Mouse (Mus musculus): Measurements from ENCODE around the gene Rasl10a.
A peak's percentile ranks its signal among the peaks of the same experiment; 100 is the strongest.

Gene Rasl10a

DNA sequence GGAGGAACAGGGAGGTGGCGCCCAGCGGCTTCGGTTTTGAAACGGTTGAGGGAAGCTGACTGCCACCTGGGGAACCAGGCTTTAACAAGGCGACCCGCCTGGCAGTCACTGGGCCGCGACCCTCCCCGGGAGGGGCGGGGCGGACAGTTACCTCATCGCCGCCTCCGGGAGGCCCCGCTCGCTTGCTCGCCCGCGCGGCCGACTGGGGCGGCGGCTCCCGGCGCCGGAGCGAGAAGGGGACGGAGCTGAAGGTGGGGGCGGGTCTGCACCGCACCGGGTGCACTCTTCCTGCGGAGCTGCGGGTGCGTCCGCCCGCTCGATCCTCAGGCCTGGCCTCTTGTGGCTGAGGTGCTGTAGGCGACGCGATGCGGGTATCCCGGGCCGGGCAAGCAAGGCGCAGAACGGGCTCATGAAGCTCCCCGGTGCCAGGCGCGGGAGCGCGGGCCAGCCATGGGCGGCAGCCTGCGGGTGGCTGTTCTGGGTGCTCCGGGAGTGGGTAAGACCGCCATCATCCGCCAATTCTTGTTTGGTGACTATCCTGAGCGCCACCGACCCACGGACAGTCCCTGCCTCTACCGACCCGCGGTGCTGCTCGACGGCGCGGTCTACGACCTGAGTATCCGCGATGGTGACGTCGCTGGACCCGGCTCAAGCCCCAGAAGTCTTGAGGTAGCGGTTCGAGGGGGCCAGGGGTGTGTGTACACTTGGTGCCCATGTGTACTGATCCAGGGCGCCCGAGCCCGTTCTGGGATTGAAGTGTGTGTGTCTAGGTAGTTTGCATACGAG, at the start of gene Rasl10a:
Rasl10a (plus strand) TSS at position 273 of the 786 bp plus-strand sequence.
- peak; percentile 52 to 77 for DNase-seq (ENCODE audit: inconsistent age in 2 of 2, low spot score in 1 of 2)

DNA sequence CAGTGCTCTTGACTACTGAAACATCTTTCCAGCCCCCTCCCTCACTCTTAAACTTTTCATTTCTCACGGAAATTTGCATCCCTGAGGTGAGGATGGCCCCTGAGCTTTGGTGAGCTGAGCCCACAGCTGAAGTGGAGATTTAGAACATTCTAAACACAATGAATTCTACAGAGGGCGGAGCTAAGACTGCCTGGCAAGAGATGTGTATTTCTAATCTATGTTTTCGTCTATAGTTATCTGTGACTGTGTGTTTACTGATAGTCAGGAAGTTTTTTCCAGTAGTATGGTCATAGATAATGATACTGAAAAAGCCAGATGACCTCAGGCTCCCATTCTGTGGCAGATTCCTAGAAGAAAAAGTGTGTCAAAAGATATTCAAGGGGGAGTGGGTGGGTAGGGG, 49.1 kb upstream of the Rasl10a start:
- DNase-seq (ENCODE audit: inconsistent age in 2 of 2, low spot score in 1 of 2): no peak

DNA sequence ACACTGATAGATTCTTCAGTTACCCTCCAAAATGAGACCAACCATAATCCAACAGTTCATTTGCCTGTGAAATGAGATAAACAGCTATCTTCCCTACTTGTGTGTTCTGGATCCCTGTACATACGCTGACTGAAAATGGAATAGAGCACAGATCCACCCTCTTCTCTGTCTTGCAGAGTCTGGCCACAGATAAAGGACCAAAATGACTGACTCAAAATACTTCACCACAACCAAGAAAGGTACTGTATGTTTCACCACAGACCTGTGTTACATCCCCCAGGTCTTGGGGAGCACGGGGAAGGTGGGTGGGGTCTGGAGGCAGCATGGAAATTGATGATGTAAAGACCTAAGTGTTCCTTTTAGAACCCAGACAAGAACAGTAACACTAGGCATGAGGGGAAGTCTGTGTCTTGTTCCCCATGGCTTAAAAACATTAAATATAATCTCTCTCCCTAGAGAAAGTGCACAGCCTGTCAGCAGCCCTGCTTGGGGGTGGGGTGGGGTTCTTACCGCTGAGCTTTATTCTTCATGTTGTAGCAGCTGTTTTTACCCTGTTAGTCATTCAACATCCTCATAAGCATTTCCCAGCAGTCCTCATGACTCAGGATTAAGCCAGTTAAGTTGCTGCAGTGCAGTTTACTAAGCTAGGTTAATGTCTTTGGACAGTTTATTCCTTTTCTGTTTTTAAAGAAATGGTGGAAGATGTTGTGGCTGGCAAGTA, 48.4 kb upstream of the Rasl10a start:
- no peak for DNase-seq (ENCODE audit: inconsistent age in 2 of 2, low spot score in 1 of 2)

DNA sequence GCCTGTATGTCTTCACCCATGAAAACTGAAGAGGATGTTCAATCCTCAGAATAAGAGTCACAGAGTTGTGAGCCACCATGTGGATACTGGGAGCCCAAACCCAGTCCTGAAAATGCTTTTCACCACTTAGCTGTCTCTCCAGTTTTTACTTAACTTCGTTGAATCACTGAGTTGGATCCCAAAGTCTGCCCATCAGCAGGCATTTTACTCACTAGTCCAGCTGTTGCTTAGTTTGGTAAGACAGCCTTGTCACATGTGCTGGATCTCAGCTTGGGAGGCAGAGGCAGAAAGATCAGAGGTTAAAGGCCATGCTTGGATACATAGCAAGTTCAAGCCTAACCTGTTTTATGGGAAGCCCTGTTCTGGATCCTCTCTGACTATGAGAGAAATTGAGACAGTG, 47.7 kb upstream of the Rasl10a start:
- no peak for DNase-seq (ENCODE audit: inconsistent age in 2 of 2, low spot score in 1 of 2)

DNA sequence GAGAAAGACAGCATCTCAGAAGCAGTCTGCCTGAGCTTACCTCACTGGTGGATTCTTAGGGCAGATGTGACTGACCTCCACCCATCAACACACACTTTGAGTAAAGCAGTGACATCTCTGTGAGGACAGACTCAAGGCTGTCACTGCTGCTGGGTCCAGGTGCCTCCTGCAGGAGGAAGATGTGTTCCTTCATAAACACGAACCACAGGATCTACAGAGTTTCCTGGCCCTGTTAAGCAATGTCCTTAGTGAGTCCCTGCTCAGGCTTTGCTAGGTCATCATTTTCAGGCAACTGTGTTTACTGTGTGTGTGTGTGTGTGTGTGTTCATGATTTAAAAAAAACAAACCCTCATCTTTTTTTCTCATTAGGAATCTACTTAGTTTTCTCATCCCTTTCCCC, 46.4 kb upstream of the Rasl10a start:
- no peak for DNase-seq (ENCODE audit: inconsistent age in 2 of 2, low spot score in 1 of 2)

DNA sequence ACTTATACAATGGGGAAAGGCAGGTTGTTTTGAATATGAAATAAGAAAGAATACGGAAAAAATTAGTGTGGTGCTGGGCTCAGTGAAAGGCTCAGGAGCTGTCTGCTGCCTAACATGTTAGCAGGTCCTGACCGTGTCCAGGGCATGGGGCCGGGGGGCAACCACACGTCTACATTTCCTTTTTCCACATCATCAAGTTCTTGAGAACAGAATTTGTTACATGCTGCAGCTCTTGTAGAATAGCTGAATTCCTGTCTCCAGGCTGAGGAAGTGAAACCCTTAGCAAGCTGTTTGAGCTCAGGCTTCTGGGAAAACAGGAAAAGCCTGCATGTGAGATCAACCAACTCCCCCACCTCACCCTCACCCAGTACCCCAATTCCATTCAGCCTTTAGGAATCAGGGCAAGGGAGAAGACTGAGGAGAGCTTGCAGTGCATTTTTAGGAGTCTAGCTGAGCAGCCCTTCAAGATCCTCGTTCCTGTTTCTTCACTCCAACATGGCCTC, 45.7 kb upstream of the Rasl10a start:
- no peak for DNase-seq (ENCODE audit: inconsistent age in 2 of 2, low spot score in 1 of 2)

DNA sequence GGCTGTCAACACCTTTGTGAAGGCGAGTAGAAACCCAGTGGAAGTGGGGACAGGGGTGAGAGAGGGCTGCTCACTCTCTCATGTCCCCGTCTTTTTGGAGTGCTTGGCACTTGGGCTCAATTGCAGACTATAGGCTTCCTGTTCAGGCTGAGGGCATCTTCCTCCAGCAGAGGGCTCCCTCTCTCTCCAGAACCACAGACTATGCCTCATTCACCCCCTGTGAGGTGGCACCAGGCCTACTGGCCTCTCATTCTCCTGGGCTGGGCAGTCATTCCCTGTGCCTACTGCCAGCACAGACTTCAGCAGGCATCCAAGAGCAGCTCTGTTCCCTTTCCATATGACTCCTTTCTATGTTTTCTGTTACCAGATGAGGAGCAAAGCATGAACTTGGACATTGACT, 42.2 kb upstream of the Rasl10a start:
- peak; percentile 78 to 91 for DNase-seq (ENCODE audit: inconsistent age in 2 of 2, low spot score in 1 of 2)

DNA sequence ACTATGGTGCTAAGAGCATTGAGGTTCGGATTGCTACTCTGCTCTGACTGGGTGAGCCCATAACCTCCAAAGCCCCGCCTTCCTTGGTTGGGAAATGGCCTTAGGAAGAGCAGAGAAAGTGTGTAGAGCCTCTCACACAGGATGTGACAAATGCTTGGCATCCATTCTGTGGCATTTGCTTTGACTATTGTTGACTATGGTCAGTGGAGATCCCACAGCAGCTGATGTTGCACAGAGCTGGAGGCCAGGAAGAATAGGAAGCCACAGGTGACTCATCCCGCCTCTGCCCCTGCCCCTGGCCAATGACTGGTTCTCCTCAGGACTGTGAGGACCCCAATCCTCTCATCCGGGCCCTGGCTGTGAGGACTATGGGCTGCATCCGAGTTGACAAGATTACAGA, 41.6 kb upstream of the Rasl10a start:
- DNase-seq (ENCODE audit: inconsistent age in 2 of 2, low spot score in 1 of 2): no peak

DNA sequence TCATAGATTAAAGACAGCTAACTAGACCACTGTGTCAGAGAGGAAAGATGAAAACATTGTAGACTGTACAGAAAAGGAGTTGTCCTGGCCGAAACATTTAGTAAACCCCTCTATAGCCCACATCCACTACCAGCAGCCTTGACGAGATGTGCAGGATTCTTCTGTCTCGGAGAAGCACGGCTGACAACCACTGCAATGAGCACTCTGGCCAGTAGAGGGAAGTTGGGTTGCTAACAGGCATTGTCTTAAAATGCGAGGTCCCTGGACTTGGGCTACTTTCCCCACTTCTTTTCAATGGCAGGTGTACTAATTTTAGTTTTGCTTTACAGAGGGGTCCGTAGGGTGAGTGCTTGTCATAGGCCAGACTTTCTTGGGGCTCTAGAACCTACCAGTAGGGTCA, 40.4 kb upstream of the Rasl10a start:
- no peak for DNase-seq (ENCODE audit: inconsistent age in 2 of 2, low spot score in 1 of 2)

DNA sequence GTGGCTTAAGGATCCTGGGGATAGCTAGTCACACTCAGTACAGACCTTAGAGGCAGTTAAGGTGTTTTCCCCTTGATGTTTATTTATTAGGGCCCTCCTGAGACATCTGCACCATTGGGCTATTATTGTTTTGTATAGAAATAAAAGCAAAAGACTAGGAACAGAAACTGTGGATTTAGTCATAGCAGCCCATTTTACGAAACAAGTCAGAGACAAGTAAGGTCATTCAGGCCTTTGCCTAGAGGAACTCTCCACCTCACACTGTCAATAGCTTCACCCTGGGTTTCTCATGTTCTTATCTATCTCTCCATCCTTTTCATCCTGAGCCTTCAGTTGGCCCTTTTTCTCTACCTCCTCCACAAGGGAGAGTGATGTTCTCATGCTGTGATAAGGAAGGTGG, 32.8 kb upstream of the Rasl10a start:
- peak in 1 of 2 experiments; percentile 59 for DNase-seq (ENCODE audit: inconsistent age in 2 of 2, low spot score in 1 of 2)

DNA sequence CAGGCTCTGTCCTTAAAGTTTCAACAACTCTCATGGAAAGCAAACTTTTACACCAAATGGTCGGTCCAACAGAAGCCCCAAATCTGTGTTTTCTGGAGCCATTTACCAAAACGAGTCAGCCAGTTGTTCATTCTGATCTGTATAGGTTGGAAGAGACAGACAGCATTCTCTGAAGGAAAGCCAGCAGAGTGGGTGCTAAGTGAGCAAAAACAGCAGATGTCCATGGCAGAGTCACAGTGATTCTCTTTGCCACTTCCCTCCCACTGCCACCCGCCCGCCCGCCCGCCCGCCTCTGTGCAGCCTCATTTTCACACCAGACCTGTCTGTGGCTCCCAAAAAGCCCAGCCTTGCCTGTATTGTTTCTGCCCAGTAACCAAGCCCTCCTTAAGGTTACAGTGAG, 29.7 kb upstream of the Rasl10a start:
- no peak for DNase-seq (ENCODE audit: inconsistent age in 2 of 2, low spot score in 1 of 2)

DNA sequence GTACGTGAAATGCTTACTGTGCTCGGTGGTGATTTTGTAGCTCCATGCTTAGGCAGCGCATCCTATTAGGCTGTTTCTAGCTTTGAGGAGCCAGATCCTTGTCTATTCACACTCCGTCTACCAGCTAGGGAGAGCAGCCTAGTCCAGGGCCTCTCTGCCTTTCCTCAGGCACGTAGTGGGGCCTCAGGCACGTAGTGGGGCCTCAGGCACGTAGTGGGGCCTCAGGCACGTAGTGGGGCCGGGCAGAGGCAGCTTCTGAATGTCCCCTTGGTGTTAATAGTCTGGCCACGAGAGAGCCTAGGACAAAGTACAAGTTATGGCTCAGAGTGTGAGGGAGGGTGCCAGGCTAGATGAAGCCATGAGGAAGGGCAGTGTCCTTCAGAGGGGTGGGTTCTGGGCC, 25.2 kb upstream of the Rasl10a start:
- no peak for DNase-seq (ENCODE audit: inconsistent age in 2 of 2, low spot score in 1 of 2)

DNA sequence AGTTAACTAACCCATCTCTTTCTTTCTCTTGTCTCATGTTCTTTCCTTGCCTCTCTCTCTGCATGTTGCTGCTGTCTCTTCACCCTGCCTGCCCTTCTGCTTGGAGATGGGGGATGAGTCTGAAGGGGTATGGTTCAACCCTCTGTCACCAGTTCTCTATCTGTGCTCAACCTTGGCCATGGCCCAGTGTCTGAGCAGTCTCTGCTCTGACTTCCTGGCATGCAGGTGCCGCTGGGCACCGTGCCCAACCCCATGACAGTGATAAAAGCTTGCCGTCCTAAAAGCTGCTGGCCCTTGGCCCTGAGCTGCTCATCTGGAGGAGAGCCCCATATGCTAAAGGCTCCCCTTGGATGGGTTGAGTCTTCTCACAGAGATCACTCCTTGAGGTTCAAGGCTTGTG, 24.8 kb upstream of the Rasl10a start:
- DNase-seq (ENCODE audit: inconsistent age in 2 of 2, low spot score in 1 of 2): peak; percentile 86 to 91

DNA sequence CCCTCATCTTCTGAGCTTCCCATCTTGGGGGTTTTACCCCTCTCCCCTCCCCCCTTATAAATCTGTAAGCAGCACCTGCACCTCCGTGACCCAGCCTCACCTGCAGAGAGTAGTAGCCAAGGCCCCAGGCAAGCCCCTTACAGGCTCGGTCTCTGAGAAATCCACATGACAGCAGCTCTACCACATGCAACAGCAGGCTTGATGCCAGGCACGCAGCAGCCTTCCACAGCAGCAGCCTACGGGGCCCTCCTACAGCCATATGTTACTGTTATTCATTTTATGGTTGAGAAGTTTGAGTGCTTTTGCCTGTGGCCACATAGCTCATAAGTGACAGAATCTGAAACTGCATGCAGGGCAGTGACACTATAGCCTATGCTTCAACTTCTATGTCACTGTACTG, 22.5 kb upstream of the Rasl10a start:
- DNase-seq (ENCODE audit: inconsistent age in 2 of 2, low spot score in 1 of 2): no peak

DNA sequence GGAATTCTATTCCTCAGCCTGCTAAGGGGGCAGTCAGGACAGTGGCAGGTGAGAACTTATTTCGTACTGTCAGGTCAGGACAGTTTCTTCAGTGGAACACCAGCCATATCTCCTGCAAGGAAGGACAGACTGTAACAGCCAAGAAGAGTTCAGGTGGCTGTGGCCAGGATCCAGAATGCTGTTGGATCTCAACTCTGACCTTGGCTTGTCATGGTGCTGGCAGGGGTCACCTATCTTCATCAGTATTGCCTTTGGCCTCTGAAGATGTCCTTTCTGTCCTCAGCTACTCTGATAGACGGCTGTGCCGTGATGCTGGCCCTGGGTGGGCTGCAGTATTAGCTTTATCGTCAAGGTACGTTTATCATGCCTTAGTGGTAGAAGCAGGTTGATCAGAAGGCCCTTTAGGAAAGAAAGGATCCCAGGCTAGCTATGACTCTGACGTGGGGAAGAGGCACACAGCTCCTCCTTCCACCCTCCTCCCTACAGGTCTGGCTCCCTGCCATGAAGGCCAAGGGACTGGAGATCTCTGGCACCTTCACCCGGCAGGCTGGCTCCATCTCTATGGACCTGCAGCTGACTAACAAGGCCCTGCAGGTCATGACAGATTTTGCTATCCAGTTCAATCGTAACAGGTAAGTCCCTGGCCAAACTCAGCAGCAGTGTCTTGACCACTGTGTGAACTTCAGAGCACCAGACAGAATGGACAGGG, 20.6 kb upstream of the Rasl10a start:
- DNase-seq (ENCODE audit: inconsistent age in 2 of 2, low spot score in 1 of 2): peak; percentile 70 to 86

DNA sequence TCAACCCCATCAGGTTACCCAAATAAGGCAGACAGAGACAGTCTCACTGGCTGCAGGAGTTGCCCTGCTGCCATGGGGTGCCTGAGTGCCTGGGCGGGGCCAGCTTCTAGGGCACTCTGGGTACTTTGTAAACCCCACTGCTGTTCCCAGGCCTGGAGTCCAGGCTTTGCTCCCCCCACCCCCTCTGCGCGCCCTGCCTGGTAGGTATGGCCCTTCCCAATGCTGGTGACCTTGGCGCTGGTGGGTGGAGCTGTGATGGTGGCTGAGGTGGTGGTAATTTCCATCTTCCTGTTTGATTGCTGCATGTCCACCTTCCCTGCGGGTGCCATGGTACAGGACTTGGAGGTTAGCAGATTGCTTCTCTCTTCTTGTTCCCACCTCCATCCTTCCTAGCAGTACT, 17.3 kb upstream of the Rasl10a start:
- no peak for DNase-seq (ENCODE audit: inconsistent age in 2 of 2, low spot score in 1 of 2)

DNA sequence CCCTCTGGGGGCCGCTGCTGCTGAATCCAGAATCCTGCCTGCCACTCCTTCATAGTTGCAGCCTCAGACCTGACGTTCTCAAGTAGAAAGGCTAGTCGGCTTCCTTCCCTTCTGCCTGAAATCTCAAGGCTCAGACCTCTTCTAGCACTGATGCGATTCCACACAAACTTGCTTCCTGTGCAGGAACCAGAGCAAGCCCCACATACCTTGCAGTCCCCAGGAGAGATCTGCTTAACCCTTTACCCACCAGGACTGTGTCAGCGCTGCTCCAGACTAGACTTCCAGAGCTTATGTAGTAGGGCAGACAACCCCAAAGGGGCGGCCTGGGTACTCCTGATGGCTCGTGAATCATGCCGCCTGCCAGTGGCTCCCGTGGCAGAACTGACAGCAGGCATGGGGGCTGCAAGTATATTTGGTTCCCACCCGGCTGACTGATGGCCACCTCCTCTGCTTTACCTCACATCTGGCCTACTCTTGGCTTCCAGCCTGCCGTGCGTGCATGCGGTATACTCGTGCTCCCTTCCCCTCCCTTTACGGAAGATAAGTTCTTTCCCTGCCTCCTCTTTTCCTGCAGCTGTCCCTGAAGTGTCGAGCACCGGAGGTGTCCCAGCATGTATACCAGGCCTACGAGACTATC, 16.7 kb upstream of the Rasl10a start:
- DNase-seq (ENCODE audit: inconsistent age in 2 of 2, low spot score in 1 of 2): no peak

DNA sequence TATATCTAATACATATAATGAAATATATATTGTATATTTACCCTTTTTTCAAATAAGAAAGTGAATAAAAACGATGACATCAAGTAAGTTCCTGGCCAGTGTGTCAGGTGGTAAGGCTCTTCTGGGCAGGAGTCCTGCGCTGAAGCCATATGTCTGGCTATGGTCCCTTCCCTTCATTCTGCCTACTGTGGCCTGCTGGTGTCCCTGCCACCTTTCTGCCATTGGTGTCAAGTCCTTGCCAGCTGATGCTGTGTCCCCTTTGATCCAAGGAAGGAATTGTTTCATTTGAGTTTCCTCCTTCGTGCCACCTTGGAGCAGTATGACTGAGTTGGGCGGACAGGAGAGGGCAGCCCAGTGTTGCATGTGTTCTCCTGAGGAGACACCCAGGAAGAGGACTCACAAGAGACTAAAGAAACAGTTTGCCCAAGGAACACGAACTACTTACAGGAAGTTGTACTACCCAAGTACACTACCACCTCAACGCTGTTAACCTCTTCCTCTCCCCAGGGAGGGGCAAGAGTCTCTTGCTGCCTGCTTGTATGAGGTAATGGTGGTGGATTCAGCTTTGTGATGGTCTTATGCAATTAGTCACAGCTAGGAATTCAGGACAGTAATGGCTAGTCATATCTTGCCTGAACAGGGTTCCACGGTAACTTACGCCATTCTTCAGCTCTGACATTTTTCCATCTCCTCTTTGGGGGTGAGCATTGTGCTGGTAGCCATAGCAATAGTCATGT, 15.1 kb upstream of the Rasl10a start:
- no peak for DNase-seq (ENCODE audit: inconsistent age in 2 of 2, low spot score in 1 of 2)

DNA sequence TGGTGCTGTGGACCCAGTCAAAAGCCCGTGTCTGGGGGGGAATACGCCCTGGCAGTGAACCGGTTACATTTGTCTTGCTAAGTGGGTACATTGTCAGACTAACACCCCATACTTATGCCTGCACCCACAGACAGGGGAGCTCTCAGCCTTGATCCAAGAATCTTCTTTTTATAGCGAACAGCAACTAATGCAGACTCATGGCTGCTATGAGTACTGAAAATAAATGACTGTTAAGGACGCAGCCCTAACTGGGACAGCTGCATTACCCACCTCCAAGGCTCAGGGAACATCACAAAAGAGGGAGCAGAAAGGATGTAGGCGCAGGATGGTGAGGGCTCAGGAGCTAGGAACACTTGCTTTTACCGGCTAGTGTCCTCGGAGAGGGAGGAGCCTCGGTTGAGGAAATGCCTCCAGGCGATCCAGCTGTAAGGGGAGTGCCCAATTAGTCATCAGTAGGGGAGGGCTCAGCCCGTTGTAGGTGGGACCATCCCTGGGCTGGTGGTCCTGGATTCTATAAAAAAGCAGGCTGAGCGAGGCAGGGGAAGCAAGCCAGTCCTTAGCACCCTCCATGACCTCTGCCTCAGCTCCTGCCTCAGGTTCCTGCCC, 11.5 kb upstream of the Rasl10a start:
- DNase-seq (ENCODE audit: inconsistent age in 2 of 2, low spot score in 1 of 2): no peak

DNA sequence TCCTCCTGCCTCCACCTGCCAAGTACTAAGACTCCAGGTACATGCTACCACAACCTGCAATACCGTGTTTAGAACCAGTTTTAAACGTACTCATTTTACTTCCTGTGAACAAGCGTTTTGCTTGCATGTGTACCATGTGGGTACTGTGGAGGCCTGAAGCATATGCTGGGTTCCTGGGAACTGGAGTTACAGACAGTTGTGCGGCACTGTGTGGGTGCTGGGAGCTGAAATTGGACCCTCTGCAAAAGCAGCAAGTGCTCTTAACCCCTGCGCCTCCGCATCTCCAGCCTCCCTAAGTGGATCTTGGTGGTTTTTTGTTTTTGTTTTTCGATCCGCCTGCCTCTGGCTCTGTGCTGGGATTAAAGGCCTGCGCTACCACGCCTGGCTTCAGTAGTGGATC, 6.3 kb upstream of the Rasl10a start:
- no peak for DNase-seq (ENCODE audit: inconsistent age in 2 of 2, low spot score in 1 of 2)
